Mouse (Mus musculus): ENCODE results near the gene Gm17018.

DNA sequence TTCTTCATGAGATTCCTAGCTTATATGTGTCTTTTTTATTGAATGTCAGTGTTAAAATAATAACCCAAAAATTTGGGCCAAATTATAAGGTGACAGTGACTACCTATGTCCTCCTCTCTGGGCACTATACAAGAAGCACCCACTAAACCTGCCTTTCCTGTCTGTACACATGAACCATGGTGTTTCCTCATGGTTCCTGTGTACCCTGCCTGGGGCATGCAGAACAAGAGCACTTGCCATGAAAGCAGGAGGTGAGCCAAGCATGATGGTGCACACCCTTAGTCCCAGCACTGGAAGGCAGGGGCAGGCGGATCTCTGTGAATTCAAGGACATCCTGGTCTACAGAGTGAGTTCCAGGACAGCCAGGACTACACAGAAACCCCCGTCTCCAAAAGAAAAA, 45.1 kb upstream of the Gm17018 start:
- TF ChIP-seq POLR2AphosphoS2 (IDR thresholded peaks at IDR 0.05; ENCODE audit: insufficient read length, low read depth), result no peak
- no peak for TF ChIP-seq MYOG (IDR thresholded peaks at IDR 0.05; ENCODE audit: control insufficient read depth in 1 of 3, insufficient read depth in 1 of 3, insufficient read length in 2 of 3, low read depth in 2 of 3)
- no peak for TF ChIP-seq MYOD1 (IDR thresholded peaks at IDR 0.05; ENCODE audit: control insufficient read depth in 1 of 3, insufficient read length in 2 of 3, low read depth in 2 of 3)
- TF ChIP-seq POLR2A (IDR thresholded peaks at IDR 0.05; ENCODE audit: insufficient read length, low read depth), result no peak
- no peak for TF ChIP-seq MAX (IDR thresholded peaks at IDR 0.05; ENCODE audit: low read depth)
- TF ChIP-seq USF1 (IDR thresholded peaks at IDR 0.05; ENCODE audit: low read depth), result no peak

All from myocyte (in vitro differentiated cells).